Mouse (Mus musculus) liver, postnatal 0 days (tissue): ENCODE results near the gene Rev3l.

Experiments used
- CTCF ChIP-seq: sonication (generic); IDR thresholded peaks from 2 replicates; pipeline ENCODE4 v1.5.1; 2016; ENCODE audit warnings: antibody characterized with exemption, low read depth
- EP300 ChIP-seq: IDR thresholded peaks from 2 replicates; pipeline ENCODE4 v1.6.1; 2016; ENCODE audit warnings: antibody characterized with exemption, low read depth, mild to moderate bottlenecking

DNA sequence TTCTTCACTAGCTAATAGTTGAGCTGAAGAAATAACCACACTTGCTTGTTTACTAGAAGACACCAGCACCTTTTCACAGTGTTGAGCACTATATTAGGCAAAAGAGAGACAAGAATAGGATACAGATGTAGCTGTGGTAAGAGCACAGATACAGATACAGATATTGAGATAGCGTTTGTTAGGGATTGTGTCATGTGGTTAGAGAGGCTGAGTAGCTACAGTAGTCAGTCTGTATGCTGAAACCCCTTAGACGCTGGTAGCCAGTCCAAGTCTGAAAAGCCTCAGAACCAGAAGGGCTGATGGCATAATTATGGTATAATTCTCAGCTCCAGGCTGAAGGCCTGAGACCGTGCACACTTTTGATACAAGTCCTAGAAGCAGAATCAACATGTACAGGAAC lies 53.3 kb downstream of the Rev3l start:
- TF ChIP-seq CTCF = no peak
- TF ChIP-seq EP300 = no peak
